Mouse (Mus musculus) lung, postnatal 10 days (tissue): ENCODE measurements at regions not wholly inside any gene's neighbourhood (a gene's known extent, or its start where the extent isn't known, plus 50 kb on each side); places are given as distances from the start of the nearest gene placed in this dataset.
"Not testable (repeated sequence)": the region's sequence is repeated elsewhere in the genome, so short reads cannot be mapped to it uniquely, and the experiment has no call there.

Experiments used
- DNase-seq: peaks from one replicate; pipeline ENCODE4 v3.0.0; 2021

DNA sequence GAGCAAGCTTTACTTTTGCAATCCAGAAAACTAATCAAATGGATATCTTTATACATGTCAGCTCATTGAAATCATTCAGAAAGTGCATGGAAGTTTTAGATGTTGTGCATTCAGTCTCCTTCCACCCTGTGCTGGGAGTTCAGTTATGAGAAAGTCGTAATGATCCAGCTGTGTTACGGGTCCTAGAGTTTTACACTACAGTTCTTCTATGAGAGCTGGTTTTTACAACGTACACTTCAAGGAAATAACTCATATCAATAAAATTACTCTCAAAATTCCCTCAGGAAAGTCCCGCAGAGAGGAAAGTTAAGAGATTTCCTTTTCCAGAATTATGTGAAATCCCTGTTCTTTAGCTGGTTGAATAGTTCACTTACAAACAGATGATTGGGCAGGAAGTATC, 418.1 kb upstream of the Slc10a2 start:
- DNase-seq: no peak

DNA sequence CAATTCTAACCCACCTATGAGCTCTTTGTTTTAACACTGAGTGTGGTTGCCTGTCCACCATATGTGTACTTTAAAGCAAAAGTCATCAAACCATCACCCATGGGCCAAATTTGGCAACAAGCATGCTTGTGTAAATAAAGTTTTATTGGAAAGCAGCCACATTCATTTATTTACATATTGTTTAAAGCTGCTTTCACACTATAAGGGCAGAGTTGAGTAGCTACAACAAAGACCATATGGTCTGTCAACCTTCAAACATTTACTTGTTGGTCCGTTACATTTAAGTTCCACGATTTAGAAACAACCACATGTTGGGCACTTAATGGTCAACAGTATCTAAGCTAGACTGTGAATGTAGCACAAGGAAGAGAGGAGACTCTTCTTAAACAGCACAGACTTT, 390.7 kb upstream of the Slc10a2 start:
- no peak for DNase-seq

DNA sequence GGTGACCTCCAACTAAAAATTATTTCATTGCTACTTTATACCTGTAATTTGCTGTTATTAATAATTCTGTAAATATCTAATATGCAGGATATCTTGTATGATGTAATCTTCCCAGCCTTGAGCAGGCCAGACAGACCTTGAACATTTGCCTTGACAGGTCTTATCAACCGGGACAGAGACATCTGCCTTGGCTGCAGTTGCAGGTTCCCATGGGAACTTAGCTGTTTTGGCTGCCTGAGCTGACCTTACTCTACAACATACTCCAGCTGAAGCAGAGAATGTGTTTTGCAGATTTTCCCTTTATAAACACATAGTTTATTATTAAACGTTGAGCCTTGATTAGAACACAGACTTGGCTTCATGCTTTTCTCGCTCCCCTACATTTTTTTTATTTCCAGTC, 385.3 kb upstream of the Slc10a2 start:
- DNase-seq: no peak

DNA sequence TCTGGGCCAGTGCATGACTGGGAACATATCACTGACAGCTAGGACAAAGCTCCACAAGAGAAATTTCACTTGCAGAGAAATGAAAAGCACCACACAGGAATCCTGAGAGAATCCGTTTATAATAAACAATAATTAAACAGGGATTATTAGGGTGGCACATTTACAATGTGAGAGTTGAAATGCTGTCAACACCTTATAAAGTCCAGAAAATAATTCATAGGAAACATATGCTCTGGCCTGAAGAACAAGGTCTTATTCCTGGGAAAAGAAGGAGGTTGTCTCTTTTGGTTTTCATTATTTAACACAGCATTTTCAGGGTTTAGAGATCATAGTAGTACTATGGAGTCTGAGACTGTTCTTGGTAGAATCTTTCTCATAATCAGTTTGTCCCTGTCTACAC, 377.8 kb upstream of the Slc10a2 start:
- no peak for DNase-seq

DNA sequence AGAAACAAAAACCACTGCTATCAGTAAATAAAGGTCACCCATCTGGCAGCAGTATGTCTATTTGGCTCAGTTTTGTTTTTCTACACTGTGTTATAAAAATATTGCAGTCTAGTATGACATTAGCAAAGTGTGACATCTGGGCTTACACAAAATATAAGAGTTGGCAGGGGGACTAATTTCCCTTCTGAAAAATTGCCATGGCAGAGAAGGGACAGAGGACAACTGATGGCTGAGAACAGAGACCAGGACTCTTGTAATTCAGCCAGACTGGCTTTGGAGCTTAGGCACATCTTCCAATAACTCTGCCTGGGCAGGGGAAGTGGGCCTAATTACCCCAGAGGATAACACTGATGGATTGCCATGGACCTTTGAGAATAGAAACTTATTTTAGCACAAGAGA, 367.8 kb upstream of the Slc10a2 start:
- no peak for DNase-seq

DNA sequence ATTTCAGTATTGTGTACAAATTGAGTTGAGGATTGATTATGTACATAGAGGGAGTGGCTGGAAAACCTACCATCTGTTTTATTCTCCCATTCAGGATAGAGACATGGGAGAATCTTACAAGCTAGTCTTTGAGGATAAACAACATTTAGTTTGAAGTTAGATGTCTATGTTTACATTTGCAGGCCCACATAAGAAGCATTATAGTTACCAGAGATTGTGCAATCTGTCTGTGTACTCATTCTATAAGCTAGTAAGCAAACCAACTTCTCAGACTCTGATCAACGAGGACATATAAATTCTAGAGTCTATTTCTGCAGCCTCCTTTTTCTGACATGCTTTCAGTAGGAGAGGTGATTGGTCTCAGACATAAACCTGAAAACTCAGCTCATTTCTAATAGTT, 367.4 kb upstream of the Slc10a2 start:
- DNase-seq: no peak

DNA sequence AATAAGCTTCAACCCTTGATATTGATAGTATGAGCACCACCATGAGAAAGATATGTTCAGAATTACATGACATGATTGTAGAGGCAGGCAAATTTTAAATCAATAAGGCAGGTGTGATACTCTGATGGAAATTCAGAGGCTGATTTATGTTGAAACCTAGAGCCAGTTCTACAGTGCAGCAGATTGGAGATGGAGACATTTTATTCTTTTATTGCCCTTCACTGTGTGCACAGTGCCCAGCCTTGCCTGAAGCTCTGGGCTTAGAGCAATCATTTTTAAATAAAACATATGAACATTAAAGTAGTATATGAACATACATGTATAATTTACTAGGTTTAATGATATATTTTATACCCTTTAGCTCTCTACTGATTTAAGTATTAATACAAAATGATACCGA, 352.5 kb upstream of the Slc10a2 start:
- no peak for DNase-seq

DNA sequence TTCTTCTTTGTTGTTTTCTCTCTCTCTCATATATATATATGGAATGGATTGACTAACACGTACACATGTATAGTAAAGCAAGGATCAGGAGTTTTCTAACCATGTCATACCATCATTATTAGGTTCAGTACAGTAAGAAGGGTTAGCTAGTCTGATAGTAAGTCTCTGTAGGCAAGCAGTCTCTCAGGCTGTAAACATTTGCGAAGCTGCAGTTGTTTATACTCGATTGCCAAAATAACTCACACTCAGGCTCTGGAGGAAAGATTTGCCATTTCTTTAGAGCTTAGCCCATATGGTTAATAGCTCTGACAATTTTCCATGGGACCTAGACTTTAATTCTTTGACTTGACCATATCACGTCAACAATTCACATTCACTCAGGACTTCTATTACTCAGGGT, 348.3 kb upstream of the Slc10a2 start:
- no peak for DNase-seq

DNA sequence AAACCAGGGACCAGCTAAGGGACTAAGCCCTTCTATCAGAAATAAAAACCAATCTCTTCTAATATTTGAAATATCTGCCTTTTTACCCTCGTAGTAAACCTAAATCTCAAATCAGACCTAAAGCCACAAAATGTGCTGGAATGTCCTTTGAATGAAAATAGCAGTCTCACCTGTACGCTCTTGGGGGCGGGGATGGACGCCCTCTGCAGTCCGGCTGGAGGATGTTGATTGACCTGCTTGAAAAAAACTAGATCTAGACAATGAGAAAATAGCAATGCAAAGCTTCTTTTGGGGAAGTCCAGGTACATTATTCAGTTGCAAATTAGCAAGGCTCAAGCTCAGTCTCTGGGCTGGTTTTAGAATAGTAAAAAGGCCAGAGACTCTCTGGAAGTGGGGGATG, 337.1 kb upstream of the Slc10a2 start:
- not testable (repeated sequence) for DNase-seq

DNA sequence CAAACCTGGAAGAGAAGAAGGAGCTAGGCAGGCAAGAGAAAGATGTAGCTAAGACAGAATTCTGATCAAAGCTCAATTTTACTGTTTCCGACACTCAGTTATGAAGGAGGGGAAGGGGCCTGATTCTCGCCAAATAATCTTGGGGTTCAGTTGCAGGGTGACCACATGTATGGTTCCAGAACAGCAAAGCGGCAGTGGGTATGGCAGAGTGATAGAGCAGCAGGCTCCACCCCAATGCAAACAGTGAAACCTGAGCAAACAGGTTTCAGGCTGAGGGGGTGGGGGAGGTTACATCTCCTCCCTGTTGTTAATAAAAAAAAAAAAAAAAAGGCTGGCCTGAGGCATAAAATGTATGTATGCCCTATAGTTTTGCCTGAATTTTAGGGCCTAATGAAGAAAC, 335.3 kb upstream of the Slc10a2 start:
- DNase-seq: not testable (repeated sequence)

DNA sequence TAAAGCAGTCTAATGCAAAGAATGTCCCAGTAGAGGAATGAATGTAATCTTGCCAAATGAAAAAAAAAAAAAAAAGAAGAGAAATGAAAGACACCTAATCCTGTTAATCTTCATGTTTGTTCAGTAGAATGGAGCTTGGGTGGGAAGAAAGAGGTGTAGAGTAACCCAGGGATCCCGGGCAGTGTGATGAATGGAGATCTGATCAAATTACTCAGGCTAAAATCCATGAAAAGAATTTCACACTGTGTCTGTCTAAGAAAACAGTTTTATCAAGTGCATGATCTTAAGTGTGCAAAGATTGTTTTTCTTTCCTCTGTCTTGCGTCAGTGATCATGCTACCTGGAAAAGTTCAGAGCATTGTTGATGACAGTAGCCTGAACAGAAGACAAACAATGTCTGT, 333.9 kb upstream of the Slc10a2 start:
- no peak for DNase-seq

DNA sequence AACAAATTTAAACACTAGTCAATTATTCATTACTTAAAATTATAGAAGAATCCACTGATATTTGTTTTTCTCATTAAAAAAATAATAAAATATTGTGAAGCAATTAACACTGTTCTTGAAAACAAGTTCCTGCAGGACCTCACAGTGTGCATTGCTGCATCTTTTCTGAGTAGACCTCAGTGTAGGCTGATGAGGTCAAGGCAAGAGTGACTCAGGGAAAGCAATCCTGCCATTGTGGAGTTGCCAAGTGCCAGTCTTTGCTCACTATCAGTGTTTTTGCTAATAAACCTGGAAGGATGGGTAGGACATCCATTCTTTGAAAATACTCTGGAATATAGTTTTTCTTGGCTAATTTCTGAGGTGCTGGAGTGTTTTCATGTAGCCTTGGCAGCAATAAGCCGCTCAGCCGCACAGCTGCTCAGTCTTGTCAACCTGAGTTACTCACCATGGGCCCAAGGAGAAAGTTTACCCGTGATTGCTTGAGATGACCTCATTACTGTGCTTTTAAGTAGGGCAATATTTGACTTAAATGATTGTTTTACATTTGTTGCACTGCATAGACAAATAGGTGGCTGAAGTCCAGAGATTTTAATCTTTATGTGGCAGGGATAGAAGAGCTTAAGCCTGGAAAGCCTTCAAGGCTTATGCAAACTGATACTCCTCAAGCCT, 323.3 kb upstream of the Slc10a2 start:
- DNase-seq: no peak

DNA sequence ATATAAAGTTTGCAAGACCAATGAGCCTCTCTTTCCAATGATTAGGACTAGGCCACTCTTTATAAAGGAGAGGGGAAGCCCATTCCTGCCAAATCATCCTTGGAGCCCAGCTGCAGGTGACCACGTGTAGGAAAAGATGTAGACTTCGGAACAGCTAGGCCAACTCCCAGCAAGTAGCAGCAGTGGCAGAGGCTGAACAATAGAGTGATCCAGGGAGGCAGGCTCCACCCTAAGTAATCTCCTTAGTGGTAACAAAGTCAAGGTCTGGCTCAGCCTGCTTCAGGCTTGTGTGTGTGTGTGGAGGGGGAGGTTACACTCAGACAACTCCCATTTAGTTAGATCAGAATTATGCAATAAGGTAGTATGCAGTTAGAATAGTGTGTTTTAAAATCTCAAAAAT, 311.7 kb upstream of the Slc10a2 start:
- not testable (repeated sequence) for DNase-seq

DNA sequence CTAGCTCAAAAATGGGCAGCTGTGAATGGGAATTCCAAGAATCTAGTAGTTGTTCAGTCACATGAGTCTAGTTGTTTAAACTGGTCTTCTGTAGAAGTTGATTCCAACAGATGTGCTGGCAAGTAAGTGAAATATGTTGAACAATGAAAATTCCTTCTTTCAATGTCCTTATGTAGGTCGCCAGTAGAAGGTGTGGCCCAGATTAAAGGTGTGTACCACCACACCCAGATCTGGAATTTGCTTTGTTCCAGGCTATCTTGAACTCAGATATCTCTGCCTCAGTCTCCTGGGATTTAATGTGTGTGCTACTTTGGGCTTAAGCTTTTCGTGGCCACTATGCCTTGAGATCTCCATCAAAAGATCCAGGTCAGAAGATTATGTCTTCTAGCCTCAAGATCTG, 279.7 kb upstream of the Slc10a2 start:
- no peak for DNase-seq

DNA sequence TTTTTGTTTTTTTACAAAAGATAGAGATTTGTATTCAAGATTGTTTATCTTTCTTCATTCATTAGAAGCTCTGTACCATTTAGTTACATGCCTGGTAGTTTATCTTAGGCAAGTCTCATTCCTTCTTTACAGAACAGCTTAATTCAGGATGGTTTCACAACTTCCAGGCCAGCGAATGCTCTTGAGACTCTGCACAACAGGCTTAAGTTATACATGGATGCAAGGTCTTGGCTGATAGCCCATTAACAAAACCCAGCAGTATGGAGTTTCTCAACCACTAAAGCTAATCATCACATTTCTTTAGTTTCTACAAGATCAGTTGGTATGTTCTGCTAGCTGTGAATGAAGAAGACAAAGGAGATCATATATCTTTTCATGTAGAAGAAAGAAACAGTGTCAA, 272.9 kb upstream of the Slc10a2 start:
- no peak for DNase-seq

DNA sequence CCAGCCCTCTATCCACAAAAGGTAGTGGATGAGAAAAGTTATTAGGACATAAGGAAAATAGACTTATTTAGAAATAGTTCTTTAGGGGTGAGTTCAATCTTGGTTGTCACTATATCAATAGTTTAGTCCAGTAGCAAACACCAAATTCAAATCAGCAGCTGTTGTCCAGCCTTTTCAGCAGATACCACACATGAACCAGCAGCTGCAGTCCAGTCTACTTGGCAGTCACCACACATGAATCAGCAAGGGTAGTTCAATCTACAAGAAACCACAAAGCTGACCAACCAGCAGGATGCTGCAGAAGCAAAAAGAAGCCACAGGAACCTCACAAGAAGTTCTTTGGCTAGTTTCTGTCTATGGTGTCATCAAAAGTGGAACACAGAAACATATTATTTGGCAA, 234.8 kb upstream of the Slc10a2 start:
- no peak for DNase-seq

DNA sequence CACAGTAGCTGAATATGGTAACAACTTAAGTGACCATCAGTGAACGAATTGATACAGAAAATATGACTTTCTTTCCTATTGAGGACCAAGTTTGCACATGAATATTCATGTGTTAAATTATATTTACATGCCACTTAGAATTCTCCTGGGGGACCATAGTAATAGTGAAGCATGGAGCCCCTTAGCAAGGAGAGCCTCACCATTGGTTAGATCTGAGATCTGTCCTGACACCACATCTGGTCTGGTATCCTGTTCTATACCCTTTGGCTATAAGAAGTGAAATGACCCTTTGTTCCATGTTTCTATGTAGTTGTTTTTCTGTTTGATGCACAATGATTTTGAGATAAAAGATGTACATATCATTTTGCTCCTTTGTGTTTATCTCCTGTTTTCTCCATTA, 209.4 kb upstream of the Slc10a2 start:
- no peak for DNase-seq

DNA sequence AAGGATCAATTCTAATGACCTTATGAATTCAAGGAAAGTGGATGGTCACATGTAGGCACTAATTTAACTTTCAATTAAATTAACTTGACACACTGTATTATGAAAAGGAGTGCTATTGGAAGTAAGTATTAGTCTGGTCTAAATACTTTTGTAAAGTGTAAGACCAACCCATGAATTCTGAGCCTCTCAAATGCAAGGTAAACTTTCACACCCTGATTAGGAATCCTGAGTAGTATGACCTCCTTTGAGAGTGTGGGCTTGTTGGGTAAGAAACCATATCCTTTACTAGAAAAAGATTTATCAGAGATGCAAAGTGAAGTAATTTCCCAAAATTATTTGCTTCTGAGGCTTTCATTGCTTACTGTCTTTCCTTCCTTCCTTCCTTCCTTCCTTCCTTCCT, 194.8 kb upstream of the Slc10a2 start:
- no peak for DNase-seq

DNA sequence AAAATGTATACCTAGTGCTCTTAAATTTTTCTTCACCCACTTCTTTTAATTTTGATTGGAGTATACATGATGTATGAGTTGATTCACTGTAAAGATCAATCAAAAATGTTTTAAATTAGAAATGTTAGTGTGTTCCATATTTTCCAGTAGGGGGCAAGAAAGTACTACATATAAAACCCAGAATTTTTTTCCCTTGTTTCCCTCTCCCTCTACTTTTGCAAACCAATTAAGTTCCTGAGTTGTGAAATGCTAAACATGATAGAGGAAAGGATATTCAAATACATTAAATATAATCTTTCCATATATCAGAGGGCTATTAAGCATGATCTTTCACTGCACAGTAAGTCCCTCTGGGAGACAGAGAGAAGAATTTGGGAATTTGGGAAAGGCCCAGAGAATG, 192.0 kb upstream of the Slc10a2 start:
- DNase-seq: no peak

DNA sequence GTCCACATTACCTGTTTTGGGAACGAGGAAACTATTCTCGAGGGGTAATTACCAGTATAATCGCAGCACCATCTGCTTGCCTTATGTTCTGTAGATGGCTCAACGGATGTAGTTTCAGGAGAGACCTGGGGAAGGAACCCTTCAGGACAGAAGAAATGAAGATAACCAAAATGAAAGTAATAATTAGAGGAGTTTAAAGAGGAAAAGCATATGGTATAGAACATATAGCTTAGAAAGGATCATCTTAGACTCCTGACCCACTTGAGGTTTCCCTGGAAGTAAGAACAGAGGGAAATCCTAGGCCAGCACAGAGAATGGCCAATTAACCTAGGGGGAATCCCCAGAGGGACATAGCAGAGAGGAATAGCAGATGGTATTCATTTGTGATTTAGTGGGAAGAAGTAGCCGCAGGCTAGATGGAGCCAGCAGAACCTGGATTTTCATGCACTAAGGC, 180.6 kb upstream of the Slc10a2 start:
- DNase-seq: no peak

DNA sequence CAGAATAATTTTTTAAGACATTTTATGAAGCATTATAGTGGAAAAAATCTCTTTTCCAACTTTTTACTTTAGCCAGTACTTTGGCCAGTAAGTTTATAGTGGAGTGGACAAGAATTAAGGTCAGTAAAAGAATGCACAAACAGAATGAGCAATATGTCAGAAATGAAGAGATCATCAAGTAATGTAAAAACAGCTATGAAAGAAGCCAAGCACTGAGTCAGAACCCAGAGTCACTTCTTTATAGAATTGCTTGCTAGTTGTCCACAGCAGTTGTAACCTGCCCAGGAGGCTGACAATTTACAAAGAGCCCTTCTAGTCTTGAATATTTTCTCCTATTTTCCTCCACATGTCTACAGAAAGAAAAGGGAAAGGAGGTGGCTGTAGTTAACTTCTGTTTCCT, 178.6 kb upstream of the Slc10a2 start:
- no peak for DNase-seq

DNA sequence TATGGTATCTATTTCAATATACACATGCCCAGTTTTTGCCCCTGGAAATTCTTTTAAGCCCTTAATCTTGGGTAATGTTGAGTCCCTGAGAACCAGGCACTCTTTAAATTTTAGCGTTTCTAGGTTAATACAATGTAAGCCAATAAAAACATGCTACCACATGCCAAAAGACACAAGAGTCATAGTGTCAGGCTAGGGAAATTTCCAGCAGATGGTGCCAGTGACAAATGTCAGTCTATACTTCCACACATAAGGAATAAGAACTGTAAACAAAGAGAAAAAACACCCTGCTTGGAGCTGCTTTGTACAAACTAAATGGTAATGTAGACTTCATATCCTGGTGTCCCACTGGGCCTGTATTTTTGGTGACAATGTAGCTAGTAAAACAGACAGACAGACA, 157.2 kb upstream of the Slc10a2 start:
- no peak for DNase-seq

DNA sequence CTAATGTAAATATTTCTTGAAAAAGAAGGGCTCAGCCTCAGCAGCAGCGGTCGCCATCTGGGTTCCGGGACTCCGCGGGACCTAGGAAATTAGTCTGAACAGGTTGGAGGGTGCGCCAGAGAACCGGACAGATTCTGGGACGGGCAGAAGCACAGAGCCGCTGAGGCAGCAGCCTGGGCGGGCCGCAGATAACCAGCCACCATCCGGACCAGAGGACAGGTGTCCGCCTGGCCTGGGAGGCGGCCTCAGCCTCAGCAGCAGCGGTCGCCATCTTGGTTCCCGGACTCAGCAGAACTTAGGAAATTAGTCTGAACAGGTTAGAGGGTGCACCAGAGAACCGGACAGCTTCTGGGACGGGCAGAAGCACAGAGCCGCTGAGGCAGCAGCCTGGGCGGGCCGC, 136.7 kb upstream of the Slc10a2 start:
- DNase-seq: peak; percentile 22
